Mouse (Mus musculus) kidney, adult 2 months (tissue): ENCODE data around the gene Nomo1.

ENCODE experiments used
- CTCF ChIP-seq: fragments of 200-500 bp; conservative IDR thresholded peaks from 2 replicates; pipeline ENCODE4 v1.5.1; 2011; ENCODE audit warnings: low read depth, mild to moderate bottlenecking, control low read depth, low read length, moderate library complexity, mixed read lengths; ENCODE audit not compliant: insufficient read depth, insufficient read length
- POLR2A ChIP-seq: fragments of 200-500 bp; IDR thresholded peaks from one replicate; pipeline ENCODE4 v1.6.1; 2011; ENCODE audit warnings: low read depth, low read length, control low read depth

DNA sequence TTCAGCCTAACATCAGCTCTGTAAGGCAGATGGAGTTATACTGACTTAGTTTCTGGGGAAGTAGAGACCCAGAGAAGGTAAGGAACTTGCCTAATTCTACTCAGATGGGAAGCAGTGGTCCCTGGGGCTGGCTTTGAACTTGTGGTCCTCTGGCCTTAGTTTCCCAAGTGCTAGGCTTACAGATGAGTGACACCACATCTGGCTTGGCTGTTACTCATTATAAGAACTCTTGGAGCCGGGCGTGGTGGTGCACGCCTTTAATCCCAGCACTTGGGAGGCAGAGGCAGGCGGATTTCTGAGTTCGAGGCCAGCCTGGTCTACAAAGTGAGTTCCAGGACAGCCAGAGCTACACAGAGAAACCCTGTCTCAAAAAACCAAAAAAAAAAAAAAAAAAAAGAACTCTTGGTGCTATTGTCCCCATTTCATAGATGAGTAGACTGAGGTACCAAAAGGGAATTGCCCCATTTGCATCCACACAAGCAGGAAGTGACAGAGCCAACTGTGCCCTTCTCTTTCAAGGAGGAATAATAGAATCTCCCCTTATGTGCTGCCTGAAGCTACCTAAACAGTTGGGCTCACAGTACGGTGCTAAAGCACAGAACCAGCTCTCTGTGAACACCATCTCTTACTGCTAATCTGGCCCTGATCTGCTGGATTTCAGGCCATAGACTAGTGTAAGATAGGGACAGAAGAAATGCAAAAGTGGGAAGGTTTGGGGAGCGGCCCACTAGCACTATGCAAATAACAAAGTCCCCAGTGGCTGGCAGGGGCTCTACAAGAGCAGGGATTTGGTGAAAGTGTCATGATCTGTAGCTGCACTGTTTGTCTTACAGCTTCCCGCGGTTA, 4.0 kb upstream of the Nomo1 start:
- TF ChIP-seq CTCF = no peak
- no peak for TF ChIP-seq POLR2A
